Mouse (Mus musculus): ENCODE results near the gene Hcrtr1.

Gene Hcrtr1

GRCm38 (mm10) chr4:130120752-130121151 lies 18.4 kb downstream of the Hcrtr1 start:
- DNase-seq (ENCODE audit: low read depth, low spot score): no peak

- no peak for DNase-seq (ENCODE audit: low read depth, low spot score)
These were observed 26.4 kb downstream of the Hcrtr1 start for GRCm38 (mm10) chr4:130112732-130113131.

- no peak for DNase-seq (ENCODE audit: low read depth, low spot score)
These were observed 26.9 kb downstream of the Hcrtr1 start for GRCm38 (mm10) chr4:130112299-130112698.

GRCm38 (mm10) chr4:130110091-130110490 lies 29.1 kb downstream of the Hcrtr1 start:
- no peak for DNase-seq (ENCODE audit: low read depth, low spot score)

- no peak for DNase-seq (ENCODE audit: low read depth, low spot score)
These were observed 29.5 kb downstream of the Hcrtr1 start for GRCm38 (mm10) chr4:130109666-130110065.

GRCm38 (mm10) chr4:130108929-130109328 lies 30.2 kb downstream of the Hcrtr1 start:
- no peak for DNase-seq (ENCODE audit: low read depth, low spot score)

- DNase-seq (ENCODE audit: low read depth, low spot score): peak; percentile 98
These were observed 31.6 kb downstream of the Hcrtr1 start for GRCm38 (mm10) chr4:130107444-130108131.

- no peak for DNase-seq (ENCODE audit: low read depth, low spot score)
These were observed 32.1 kb downstream of the Hcrtr1 start for GRCm38 (mm10) chr4:130107065-130107443.

GRCm38 (mm10) chr4:130104584-130104983 lies 34.6 kb downstream of the Hcrtr1 start:
- no peak for DNase-seq (ENCODE audit: low read depth, low spot score)

GRCm38 (mm10) chr4:130103632-130104031 lies 35.5 kb downstream of the Hcrtr1 start:
- DNase-seq (ENCODE audit: low read depth, low spot score): no peak

GRCm38 (mm10) chr4:130102111-130102651 lies 37.0 kb downstream of the Hcrtr1 start, which contains the start of gene Pef1:
Gene Pef1 (plus strand): TSS chr4:130102558.
- DNase-seq (ENCODE audit: low read depth, low spot score): no peak

GRCm38 (mm10) chr4:130101183-130101582 lies 38.0 kb downstream of the Hcrtr1 start:
- no peak for DNase-seq (ENCODE audit: low read depth, low spot score)

- DNase-seq (ENCODE audit: low read depth, low spot score): no peak
These were observed 44.0 kb downstream of the Hcrtr1 start for GRCm38 (mm10) chr4:130095137-130095536.

- peak; percentile 71 for DNase-seq (ENCODE audit: low read depth, low spot score)
These were observed 51.9 kb downstream of the Hcrtr1 start for GRCm38 (mm10) chr4:130087293-130087692.

GRCm38 (mm10) chr4:130085246-130085820 lies 53.8 kb downstream of the Hcrtr1 start:
- DNase-seq (ENCODE audit: low read depth, low spot score): no peak

GRCm38 (mm10) chr4:130084331-130084945 lies 54.7 kb downstream of the Hcrtr1 start:
- DNase-seq (ENCODE audit: low read depth, low spot score): no peak

GRCm38 (mm10) chr4:130082211-130082610 lies 56.9 kb downstream of the Hcrtr1 start:
- no peak for DNase-seq (ENCODE audit: low read depth, low spot score)

GRCm38 (mm10) chr4:130081345-130082190 lies 57.6 kb downstream of the Hcrtr1 start:
- DNase-seq (ENCODE audit: low read depth, low spot score): no peak
